Mouse (Mus musculus) stomach, postnatal 0 days (tissue): ENCODE measurements at regions not wholly inside any gene's neighbourhood (a gene's known extent, or its start where the extent isn't known, plus 50 kb on each side); places are given as distances from the start of the nearest gene placed in this dataset.

Experiments used
- CTCF ChIP-seq: IDR thresholded peaks from 2 replicates; pipeline ENCODE4 v1.5.1; 2016; ENCODE audit warnings: antibody characterized with exemption, low read depth, mild to moderate bottlenecking, moderate library complexity
- EP300 ChIP-seq: optimal IDR thresholded peaks from 2 replicates; pipeline ENCODE3; 2016; ENCODE audit warnings: antibody characterized with exemption

- no peak for TF ChIP-seq EP300
- no peak for TF ChIP-seq CTCF
These were observed 79.6 kb upstream of the Cntn1 start for GRCm38 (mm10) chr15:91971411-91971810.
